Mouse (Mus musculus): Measurements from ENCODE around the gene Zscan4c. TPM values are rescaled to one million over a fixed set of nuclear protein-coding genes. Genes with fewer than 3 reads are reported as not detected.
"Not testable (repeated sequence)": the region's sequence is repeated elsewhere in the genome, so short reads cannot be mapped to it uniquely, and the experiment has no call there.

Zscan4c gene
- polyA plus RNA-seq (2015; fragmentation: Nextera tagmentation; extraction: Ambion mirVana), result not detected in 2 replicates

DNA sequence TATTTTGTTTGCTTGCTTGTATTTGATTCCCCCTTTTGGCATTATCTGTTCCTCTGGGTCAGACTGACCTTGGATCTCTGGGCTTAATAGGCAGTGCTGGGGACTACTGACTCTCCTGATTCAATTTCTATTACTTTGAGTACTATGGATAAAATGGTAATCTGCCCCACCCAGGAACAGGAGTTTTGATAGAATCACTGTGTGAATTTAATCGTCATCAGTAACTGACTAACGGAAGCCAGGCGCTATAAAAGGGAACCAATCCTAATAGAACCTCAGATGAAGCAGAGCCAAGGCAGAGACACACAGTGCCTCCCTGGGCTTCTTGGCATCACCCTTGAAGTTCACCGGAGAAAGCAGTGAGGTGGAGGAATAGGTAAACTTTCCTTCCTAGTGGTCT is at the start of gene Zscan4c:
Gene Zscan4c, plus strand, starts transcription at position 301 of the 400 bp plus-strand sequence.
- ATAC-seq (ENCODE audit: borderline replicate concordance, extremely low read depth, low FRiP score, low TSS enrichment); H3K27ac ChIP-seq; H3K9me3 ChIP-seq; H3K4me3 ChIP-seq; H3K4me2 ChIP-seq; H3K36me3 ChIP-seq; H3K9ac ChIP-seq; H3K4me1 ChIP-seq; H3K27me3 ChIP-seq: not testable (repeated sequence)
- 85% methylated on average over 4 of the region's 4 CpGs for WGBS

Small RNAs within 50 kb of the gene (microRNA-seq; reads per million reads assigned to microRNA genes)
- gene Mir297-1, result not detected

Other genes starting within 250 kb of the Zscan4c start
- gene Zscan4b, start 100.7 kb upstream of the Zscan4c start, polyA plus RNA-seq (2015; fragmentation: Nextera tagmentation; extraction: Ambion mirVana), result not detected in 2 replicates
- not detected in 2 replicates for gene Zscan4-ps1, start 63.9 kb downstream of the Zscan4c start, polyA plus RNA-seq (2015; fragmentation: Nextera tagmentation; extraction: Ambion mirVana)
- gene Zscan4d, start 160.4 kb downstream of the Zscan4c start, polyA plus RNA-seq (2015; fragmentation: Nextera tagmentation; extraction: Ambion mirVana), result not detected in 2 replicates

Data from lung, embryonic 15.5 days (tissue).